In genomic region chr5:142823096-142824062, GRCm38 (mm10) we compare ENCODE assay signal across 8 mouse cellular contexts. TPM values are rescaled to one million over a fixed set of nuclear protein-coding genes. Genes with fewer than 3 reads are reported as not detected.
A peak's percentile ranks its signal among the peaks of the same experiment; 100 is the strongest.
DNase-seq lines count a peak whose midpoint lies in the region; ATAC-seq and TF ChIP-seq lines count a peak whose summit lies in the region.

No protein-coding gene starts in this region.

- TF ChIP-seq POLR2A in small intestine, adult 2 months (IDR thresholded peaks at IDR 0.05; ENCODE audit: low read depth, low read length), result peak; percentile 64; the same call in 1 of the 2 replicates

- H3K27ac ChIP-seq in intestine, embryonic 15.5 days, result peak overlapping the region; percentile 100
- H3K27ac ChIP-seq in small intestine, adult 2 months (ENCODE audit: insufficient read depth, low read depth, low read length), result peak overlapping the region; percentile 87

- H3K4me2 ChIP-seq in intestine, embryonic 15.5 days (replicated peaks), result peak overlapping the region; percentile 86

- 7% methylated on average over 31 of the region's 31 CpGs for WGBS in intestine, embryonic 15.5 days
- WGBS in small intestine, adult 2 months, result 18% methylated on average over 31 of the region's 31 CpGs

- intact Hi-C loops in gastrocnemius, postnatal 36 days (cut with DNase I), result loop anchor here (5.0 kb wide), 1 partner anchor 54 kb away; no protein-coding TSS in a partner anchor
- intact Hi-C loops in left cerebral cortex, postnatal 36 days (cut with DNase I), result loop anchor here (5.0 kb wide), 1 partner anchor 34 kb away; no protein-coding TSS in a partner anchor

- ATAC-seq in intestine, embryonic 15.5 days, result peak; percentile 54

- no peak for TF ChIP-seq CTCF in small intestine, adult 2 months (IDR thresholded peaks at IDR 0.05; ENCODE audit: extremely low read depth, insufficient read length, insufficient replicate concordance, low read depth, low read length)

- H3K9me3 ChIP-seq in intestine, embryonic 15.5 days, result no peaks in the 10 kb centered on the region

- H3K36me3 ChIP-seq in intestine, embryonic 15.5 days, result no peaks in the 10 kb centered on the region
- H3K36me3 ChIP-seq in small intestine, adult 2 months (ENCODE audit: control insufficient read depth, insufficient read depth, low read length), result no peaks in the 10 kb centered on the region

- peak overlapping the region; percentile 98 for H3K9ac ChIP-seq in intestine, embryonic 15.5 days

- H3K4me1 ChIP-seq in intestine, embryonic 15.5 days (replicated peaks), result peaks cover 14% of the 10 kb centered on the region; the same call in 1 of the 2 replicates
- H3K4me1 ChIP-seq in small intestine, adult 2 months (ENCODE audit: control insufficient read depth, insufficient read depth, insufficient read length, low read length), result peaks cover 12% of the 10 kb centered on the region

- H3K27me3 ChIP-seq in intestine, embryonic 15.5 days (replicated peaks), result no peaks in the 10 kb centered on the region
- H3K27me3 ChIP-seq in small intestine, adult 2 months (ENCODE audit: control insufficient read depth, insufficient read depth, low read length), result no peaks in the 10 kb centered on the region

- DNase-seq in adrenal gland, postnatal 10 days, result peak; percentile 92
- peak; percentile 92 for DNase-seq in embryo, embryonic 9.5 days (ENCODE audit: extremely low spot score)
- DNase-seq in gastrocnemius, postnatal 36 days, result peak; percentile 87 to 89
- DNase-seq in left cerebral cortex, postnatal 36 days (ENCODE audit: low spot score in 2 of 2), result peak; percentile 74 to 76
- DNase-seq in mesoderm, embryonic 11.5 days (ENCODE audit: low read depth, low spot score), result peak; percentile 91
- DNase-seq in c-Kit-positive CD71-positive TER-119-positive erythroid progenitor cells, embryonic 14.5 days (ENCODE audit: low spot score), result no peak

- peak overlapping the region; percentile 94 for H3K4me3 ChIP-seq in intestine, embryonic 15.5 days (replicated peaks)
- H3K4me3 ChIP-seq in small intestine, adult 2 months (ENCODE audit: low read depth, low read length), result peak overlapping the region; percentile 85

RNA-seq across cellular contexts. Expression of gene Tnrc18, which starts 5.9 kb away (rescaled TPM):
- 10 to 100 TPM; 77.5 to 98.6 TPM for total RNA-seq in adrenal gland, postnatal 10 days (2021)
- 10 to 100 TPM; 27.1 to 27.6 TPM for total RNA-seq in gastrocnemius, postnatal 36 days (2021)
- polyA plus RNA-seq in intestine, embryonic 15.5 days (2015; fragmentation: Nextera tagmentation; extraction: Ambion mirVana), result 19.5 and 21.6 TPM in 2 replicates
- 100 to 1,000 TPM; 117 to 147 TPM for total RNA-seq in left cerebral cortex, postnatal 36 days (2021)
- polyA plus RNA-seq in small intestine, adult 2 months (2012; rRNA removed), result 38.6 and 108 TPM in 2 replicates
